Mouse (Mus musculus) spleen, postnatal 0 days (tissue): Measurements from ENCODE around the gene Ddx56. TPM values are rescaled to one million over a fixed set of nuclear protein-coding genes. Genes with fewer than 3 reads are reported as not detected.

ENCODE experiments used
- polyA plus RNA-seq: library from polyadenylated mRNA; unstranded; fragments of >200 nt; fragmentation: Nextera tagmentation; extraction: Ambion mirVana; gene quantifications from 2 replicates; pipeline ENCODE4 v1.2.1, GENCODE M21; 2015

Gene Ddx56
- 46.5 and 49.6 TPM in 2 replicates for polyA plus RNA-seq

DNA sequence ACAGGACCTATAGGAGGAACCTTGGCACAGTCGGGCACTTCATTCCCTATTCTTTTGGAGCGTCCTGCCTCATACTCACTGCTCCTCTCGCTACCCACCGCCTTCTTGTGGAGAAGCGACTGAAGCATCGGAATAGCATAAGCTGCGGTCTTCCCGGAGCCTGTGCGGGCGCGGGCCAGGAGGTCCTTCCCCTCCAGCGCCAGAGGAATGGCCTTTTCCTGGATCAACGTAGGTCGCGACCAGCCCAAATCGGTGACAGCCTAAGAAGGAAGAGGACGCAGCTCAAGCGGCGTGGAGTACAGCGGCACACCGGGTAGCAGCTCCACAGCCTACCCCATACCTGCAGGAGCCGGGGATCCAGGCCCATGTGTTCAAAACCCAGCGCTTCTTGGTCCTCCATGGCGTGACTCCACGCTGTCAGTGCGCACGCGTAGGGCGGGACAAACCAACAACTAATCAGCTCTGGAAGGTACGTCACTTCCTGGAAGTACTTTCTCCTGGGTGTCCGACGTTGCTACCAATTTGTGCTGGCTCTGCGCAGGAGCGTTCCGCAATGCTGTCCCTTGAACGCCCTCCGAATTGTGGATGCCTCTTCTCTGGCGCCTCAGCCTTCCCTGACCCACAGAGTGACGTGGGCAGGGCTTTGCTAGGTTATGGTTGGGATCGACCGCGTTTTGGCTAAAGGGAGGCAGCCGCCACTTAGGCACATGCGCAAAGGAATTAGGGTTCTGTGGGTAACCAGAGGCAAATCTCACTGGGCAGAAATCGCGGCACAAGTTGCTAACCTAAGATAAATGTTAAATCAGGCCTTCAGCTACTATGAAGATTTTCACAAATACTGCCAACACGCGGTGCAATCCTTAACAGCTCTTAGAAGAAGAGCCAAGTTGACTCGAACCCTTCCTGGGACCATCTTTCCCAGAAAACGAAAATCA is at the start of gene Ddx56:
Ddx56 (minus strand) TSS at position 453 of the 935 bp plus-strand sequence.

GRCm38 (mm10) chr11:6291401-6292115 is 24.0 kb upstream of the Ddx56 start, which contains the start of gene Ogdh:
Gene Ogdh (plus strand): TSS chr11:6291633.

DNA sequence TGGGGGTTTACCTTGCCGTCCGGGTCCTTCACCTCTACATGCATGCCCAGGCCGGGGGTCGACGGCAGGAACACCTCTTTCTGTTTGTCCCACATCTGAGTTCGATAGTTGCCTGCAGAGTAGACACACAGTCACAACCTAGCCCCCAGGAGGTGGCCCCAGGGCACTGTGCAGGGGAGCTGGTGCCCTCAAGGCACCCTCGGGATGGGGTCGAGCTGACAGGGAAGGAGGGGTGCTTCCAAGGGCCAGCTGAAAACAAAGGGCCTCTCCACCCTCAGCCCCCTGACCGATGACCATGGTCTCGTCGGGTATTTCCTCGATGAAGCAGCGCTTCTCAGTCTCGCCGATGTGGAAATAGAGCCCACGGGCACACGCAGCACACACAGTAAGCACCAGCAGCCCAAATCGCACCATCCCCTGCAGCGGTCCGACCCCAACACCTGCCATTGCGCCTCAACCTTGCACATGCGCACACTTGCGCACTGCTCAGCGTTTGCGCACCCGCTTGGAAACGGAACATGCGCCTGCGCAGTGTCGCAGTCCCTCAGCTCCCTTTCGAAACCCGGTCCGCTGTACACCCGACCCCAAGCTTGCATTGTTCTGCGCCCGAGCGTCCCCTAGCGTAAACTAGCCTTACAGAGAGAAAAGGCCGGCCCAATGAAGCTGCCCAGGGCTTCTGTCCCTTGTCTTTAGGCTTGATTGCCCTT is 7.0 kb upstream of the Ddx56 start, which contains the start of gene Tmed4:
Tmed4 (minus strand) TSS at position 484 of the 707 bp plus-strand sequence.

GRCm38 (mm10) chr11:6230012-6230411 is 37.6 kb downstream of the Ddx56 start, which contains the start of gene Npc1l1:
Gene Npc1l1 (minus strand): TSS chr11:6230143.

Other genes starting within 250 kb of the Ddx56 start
- gene Camk2b, start 201.4 kb downstream of the Ddx56 start, polyA plus RNA-seq: 0.46 and 0.62 TPM in 2 replicates
- gene A730071L15Rik, start 67.7 kb downstream of the Ddx56 start, polyA plus RNA-seq: 0.24 and 0.40 TPM in 2 replicates
- gene Nudcd3, start 67.4 kb downstream of the Ddx56 start, polyA plus RNA-seq: 15.8 and 18.9 TPM in 2 replicates
- not detected in 2 replicates for gene Npc1l1, start 37.6 kb downstream of the Ddx56 start, polyA plus RNA-seq
- 34.5 and 40.6 TPM in 2 replicates for gene Tmed4, start 7.1 kb upstream of the Ddx56 start, polyA plus RNA-seq
- 61.0 and 61.5 TPM in 2 replicates for gene Ogdh, start 23.9 kb upstream of the Ddx56 start, polyA plus RNA-seq
- gene Zmiz2, start 121.3 kb upstream of the Ddx56 start, polyA plus RNA-seq: 8.8 and 9.6 TPM in 2 replicates
- gene Ppia, start 147.7 kb upstream of the Ddx56 start, polyA plus RNA-seq: 3,022 and 3,125 TPM in 2 replicates
- gene H2afv, start 176.7 kb upstream of the Ddx56 start, polyA plus RNA-seq: 244 and 272 TPM in 2 replicates
- gene Purb, start 208.1 kb upstream of the Ddx56 start, polyA plus RNA-seq: 14.9 and 15.9 TPM in 2 replicates